Mouse (Mus musculus): Measurements from ENCODE around the gene Slc6a14. TPM values are rescaled to one million over a fixed set of nuclear protein-coding genes. Genes with fewer than 3 reads are reported as not detected.

Gene Slc6a14
- not detected for total RNA-seq (2023)

GRCm38 (mm10) chrX:21714829-21715228 is at the start of gene Slc6a14:
Slc6a14 (plus strand) TSS chrX:21714896.

GRCm38 (mm10) chrX:21744997-21745396 is 30.3 kb downstream of the Slc6a14 start, which contains the start of gene Gm28269:
Gm28269 (minus strand) TSS chrX:21745097.

Other genes starting within 250 kb of the Slc6a14 start
- not detected for gene Agtr2, start 230.4 kb upstream of the Slc6a14 start, total RNA-seq (2023)
- gene Gm28269, start 30.2 kb downstream of the Slc6a14 start, total RNA-seq (2023) = not detected